Mouse (Mus musculus): Measurements from ENCODE around the gene Ikbkg.
"Not testable (repeated sequence)": the region's sequence is repeated elsewhere in the genome, so short reads cannot be mapped to it uniquely, and the experiment has no call there.

The Ikbkg gene

GRCm38 (mm10) chrX:74392535-74393443 is at the start of gene Ikbkg, which contains the start of gene Fam3a:
Ikbkg (plus strand) TSS chrX:74393290.
Fam3a (minus strand) TSS chrX:74393272.
- in situ Hi-C loops (cut with MboI, MseI), result no loop called here

- in situ Hi-C loops (cut with MboI, MseI), result no loop called here
Measured at GRCm38 (mm10) chrX:74352645-74353466, 40.2 kb upstream of the Ikbkg start.

- in situ Hi-C loops (cut with MboI, MseI), result no loop called here
Measured at GRCm38 (mm10) chrX:74353467-74353770, 39.7 kb upstream of the Ikbkg start, which contains the start of gene Lage3. Lage3 (minus strand) TSS chrX:74353618.

- in situ Hi-C loops (cut with MboI, MseI), result not testable (repeated sequence)
Measured at GRCm38 (mm10) chrX:74357069-74357468, 36.0 kb upstream of the Ikbkg start.

- in situ Hi-C loops (cut with MboI, MseI), result no loop called here
Measured at GRCm38 (mm10) chrX:74359171-74359570, 33.9 kb upstream of the Ikbkg start.

DNA sequence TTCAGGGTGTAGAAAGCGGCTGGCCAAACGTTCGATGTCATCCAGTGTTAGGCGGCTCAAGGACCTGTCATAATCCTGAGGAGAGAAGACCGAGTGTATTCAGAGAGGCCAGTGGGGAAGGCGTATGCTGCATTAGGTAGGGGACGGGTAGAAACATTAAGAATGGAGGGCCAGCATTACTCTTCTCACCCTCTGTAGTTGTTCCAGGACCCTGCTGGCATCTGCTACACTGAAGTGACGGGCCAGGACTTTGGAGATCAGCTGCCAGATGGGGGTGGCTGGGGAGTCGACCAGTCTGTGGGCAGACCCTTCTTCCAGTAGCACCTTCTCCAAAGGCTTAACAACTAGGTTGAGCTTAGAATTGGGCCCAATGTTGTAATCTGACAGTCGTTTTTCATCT is 25.6 kb upstream of the Ikbkg start:
- in situ Hi-C loops (cut with MboI, MseI), result no loop called here

- in situ Hi-C loops (cut with MboI, MseI), result no loop called here
Measured at GRCm38 (mm10) chrX:74368209-74368909, 24.7 kb upstream of the Ikbkg start.

- in situ Hi-C loops (cut with MboI, MseI), result no loop called here
Measured at GRCm38 (mm10) chrX:74372888-74373549, 20.1 kb upstream of the Ikbkg start, which contains the start of the genes Ubl4a and Slc10a3. Ubl4a (minus strand) TSS chrX:74373218. Slc10a3 (minus strand) TSS chrX:74373349.

- in situ Hi-C loops (cut with MboI, MseI), result no loop called here
Measured at GRCm38 (mm10) chrX:74384451-74384850, 8.6 kb upstream of the Ikbkg start.

DNA sequence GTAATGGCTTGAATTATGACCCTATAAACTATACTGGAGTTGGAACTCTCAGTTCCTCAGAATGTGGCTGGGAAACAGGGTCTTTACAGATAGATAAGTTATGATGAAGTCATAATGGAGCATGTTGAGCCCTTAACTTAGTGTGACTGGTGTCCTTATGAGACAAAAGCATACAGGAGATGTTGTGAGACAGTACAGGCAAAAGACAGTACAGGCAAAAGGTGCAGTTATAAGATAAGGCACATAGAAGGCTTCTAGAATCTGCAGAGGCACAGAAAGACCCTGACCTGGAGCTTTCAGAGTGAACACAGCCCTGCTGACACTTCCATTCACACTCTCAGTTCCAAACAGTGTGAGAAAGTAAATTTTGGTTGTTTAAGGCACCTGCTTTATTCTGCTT is 4.9 kb upstream of the Ikbkg start:
- in situ Hi-C loops (cut with MboI, MseI), result no loop called here

- in situ Hi-C loops (cut with MboI, MseI), result no loop called here
Measured at GRCm38 (mm10) chrX:74400136-74400535, 7.0 kb downstream of the Ikbkg start.

GRCm38 (mm10) chrX:74408340-74408739 is 15.2 kb downstream of the Ikbkg start:
- in situ Hi-C loops (cut with MboI, MseI), result no loop called here

GRCm38 (mm10) chrX:74413377-74413776 is 20.3 kb downstream of the Ikbkg start:
- in situ Hi-C loops (cut with MboI, MseI), result loop anchor here (5.0 kb wide), 3 partner anchors 171 to 396 kb away; no protein-coding TSS in a partner anchor

DNA sequence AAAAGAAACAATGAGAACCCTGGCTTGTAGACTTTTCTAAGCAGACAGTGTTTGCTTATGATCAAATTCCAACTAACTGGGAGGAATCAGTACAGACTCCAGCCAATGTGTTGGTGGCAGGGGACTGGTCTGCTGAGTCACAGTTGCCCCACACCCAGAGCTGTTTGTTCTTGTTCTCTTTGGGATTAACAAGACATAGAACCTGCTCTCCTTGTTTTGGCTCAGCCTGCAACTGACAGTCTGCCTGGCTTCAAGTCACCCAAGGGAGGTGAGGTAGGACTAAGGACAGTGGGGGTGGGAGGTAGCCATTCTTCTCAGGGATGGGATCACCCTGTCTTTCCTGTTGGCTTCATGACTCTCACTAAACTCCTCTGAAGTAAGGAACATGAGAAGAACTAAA is 31.4 kb downstream of the Ikbkg start:
- in situ Hi-C loops (cut with MboI, MseI), result no loop called here

- in situ Hi-C loops (cut with MboI, MseI), result no loop called here
Measured at GRCm38 (mm10) chrX:74425195-74425594, 32.1 kb downstream of the Ikbkg start.

- in situ Hi-C loops (cut with MboI, MseI), result no loop called here
Measured at GRCm38 (mm10) chrX:74426256-74426655, 33.2 kb downstream of the Ikbkg start.

DNA sequence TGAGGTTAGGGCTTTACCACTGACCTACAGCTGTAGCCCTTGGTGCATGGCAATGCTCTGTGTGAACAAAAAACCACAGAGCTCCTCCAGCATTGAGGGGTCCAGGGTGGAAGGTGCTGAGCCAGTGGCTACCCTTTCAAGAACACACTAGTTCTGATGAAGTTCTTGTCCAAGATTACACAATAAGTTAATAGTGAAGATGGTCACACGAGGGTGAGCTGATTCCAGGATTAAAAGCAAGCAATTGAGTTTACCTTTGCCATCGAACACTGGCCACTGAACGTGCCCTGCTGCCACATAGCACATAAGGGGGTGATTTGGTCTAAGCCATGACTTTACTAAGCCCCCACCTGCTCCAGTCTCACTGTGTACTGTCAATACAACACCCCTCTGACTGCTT is 34.0 kb downstream of the Ikbkg start:
- in situ Hi-C loops (cut with MboI, MseI), result no loop called here

DNA sequence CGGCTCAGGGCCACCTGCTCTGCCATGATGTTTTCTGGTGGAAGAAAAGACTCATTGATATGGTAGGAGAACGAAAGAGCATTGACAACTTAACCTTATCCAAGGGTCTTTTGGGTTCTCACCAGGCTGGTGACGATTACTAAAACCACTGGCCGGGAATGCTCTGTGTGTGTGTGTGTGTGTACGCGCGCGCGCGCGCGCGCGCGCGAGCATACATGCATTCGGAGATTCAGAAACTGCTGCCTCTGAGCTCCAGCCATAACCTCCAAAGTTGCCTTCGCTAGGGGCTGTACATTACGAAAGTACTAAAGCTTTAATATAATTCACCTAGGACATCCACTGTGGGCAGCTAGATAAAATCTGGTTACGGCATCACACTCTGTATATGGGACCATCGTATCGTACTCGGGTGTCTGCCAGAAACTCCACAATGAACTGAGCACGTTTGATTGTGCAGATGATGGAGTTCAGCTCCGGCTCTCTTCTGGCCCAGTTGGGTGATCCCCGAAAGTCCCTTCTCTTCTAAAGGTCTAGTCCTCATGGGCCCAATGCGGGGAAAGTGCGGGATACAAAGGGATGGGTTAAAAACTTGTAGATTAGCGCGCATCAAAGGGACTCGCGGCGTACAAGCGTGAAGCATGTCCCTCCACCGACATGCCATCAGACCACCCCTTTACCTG is 35.2 kb downstream of the Ikbkg start:
- in situ Hi-C loops (cut with MboI, MseI), result no loop called here

- in situ Hi-C loops (cut with MboI, MseI), result no loop called here
Measured at GRCm38 (mm10) chrX:74428826-74429276, 35.8 kb downstream of the Ikbkg start, which contains the start of gene G6pdx. G6pdx (minus strand) TSS chrX:74429194.

DNA sequence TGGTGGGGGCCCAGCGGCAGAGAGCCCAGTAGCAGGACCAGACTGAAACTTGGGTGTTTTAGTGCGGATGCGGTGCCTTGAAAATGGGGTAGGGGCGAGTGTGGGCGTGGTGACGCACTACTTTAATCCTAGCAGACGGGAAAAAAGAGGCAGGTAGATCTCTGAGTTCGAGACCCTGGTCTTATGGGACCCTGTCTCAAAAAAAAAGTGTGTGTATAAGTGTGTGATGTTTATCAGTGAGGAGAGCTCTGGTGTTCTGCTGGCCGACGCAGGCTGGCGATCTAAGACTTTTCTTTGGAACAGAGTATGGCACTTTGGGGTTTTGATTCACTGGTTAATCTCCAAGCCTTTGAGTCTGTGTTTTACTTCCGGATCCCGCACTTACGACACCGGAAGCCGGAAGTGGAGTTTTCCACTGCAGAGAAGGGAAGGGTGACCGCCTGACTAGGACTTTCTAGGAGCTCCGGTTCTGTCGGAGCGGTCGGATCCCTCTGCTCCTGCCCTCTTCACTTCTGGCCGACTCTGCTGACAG is 36.3 kb downstream of the Ikbkg start:
- in situ Hi-C loops (cut with MboI, MseI), result no loop called here

Data from T-helper 1 cell (primary cell).